Mouse (Mus musculus): Measurements from ENCODE around the gene Uchl1.

DNA sequence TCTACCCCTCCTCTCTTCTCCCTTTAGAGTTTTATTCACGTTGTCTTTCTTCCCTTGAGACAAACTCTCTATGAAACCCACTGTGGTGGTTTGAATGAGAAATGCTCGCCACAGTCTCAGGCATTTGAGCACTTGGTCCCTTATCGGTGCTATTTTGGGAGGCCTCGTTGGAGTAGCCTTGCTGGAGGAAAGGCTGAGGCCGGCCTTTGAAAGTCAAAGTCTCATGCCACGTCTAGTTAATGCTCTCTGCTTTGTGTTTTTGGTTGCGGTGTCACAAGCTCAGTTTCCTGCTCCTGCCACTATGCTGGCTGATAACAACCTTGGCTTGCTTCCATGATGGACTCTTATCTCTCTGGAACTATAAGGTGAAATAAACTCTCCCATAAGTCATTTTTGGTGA is 28.4 kb upstream of the Uchl1 start:
- TF ChIP-seq CTCF (conservative IDR thresholded peaks at IDR 0.05; ENCODE audit: insufficient read depth, insufficient read length, low read depth, low read length), result no peak
- TF ChIP-seq POLR2A (IDR thresholded peaks at IDR 0.05; ENCODE audit: low read depth, low read length), result no peak
